Mouse (Mus musculus) layer of hippocampus, adult 9-10 months (tissue): Measurements from ENCODE around the gene Itpr1.

Source experiments
- DNase-seq: peaks from one replicate; pipeline ENCODE4 v3.0.0; 2022; ENCODE audit warnings: low spot score

Itpr1 gene

GRCm38 (mm10) chr6:108599317-108599716 is 386.4 kb downstream of the Itpr1 start:
- no peak for DNase-seq
